Mouse (Mus musculus) heart, adult 2 months (tissue): ENCODE measurements around the gene Mcfd2. TPM values are rescaled to one million over a fixed set of nuclear protein-coding genes. Genes with fewer than 3 reads are reported as not detected.
A peak's percentile ranks its signal among the peaks of the same experiment; 100 is the strongest.

Source experiments
- DNase-seq, 2 experiments: peaks; one replicate each; pipeline ENCODE4 v3.0.0; 2021
- H3K27ac ChIP-seq: fragments of 200-600 bp; 2 replicates; pipeline ENCODE4 v1.8.1; 2022
- H3K27me3 ChIP-seq: fragments of 200-500 bp; 2 replicates; pipeline ENCODE4 v1.6.1; 2012; ENCODE audit warnings: mild to moderate bottlenecking, low read length, inconsistent platforms, mixed read lengths; ENCODE audit not compliant: control insufficient read depth, insufficient read depth
- H3K36me3 ChIP-seq: fragments of 200-500 bp; 2 replicates; pipeline ENCODE4 v1.6.1; 2012; ENCODE audit warnings: low read length, inconsistent platforms; ENCODE audit not compliant: control insufficient read depth, insufficient read depth
- H3K4me1 ChIP-seq: fragments of 200-500 bp; 2 replicates; pipeline ENCODE4 v1.6.1; 2011; ENCODE audit warnings: low read length; ENCODE audit not compliant: control insufficient read depth, insufficient read depth
- H3K4me3 ChIP-seq: fragments of 200-600 bp; 2 replicates; pipeline ENCODE4 v1.8.1; 2022
- H3K79me2 ChIP-seq: fragments of 200-500 bp; replicated peaks from 2 replicates; pipeline ENCODE4 v1.6.1; 2012; ENCODE audit warnings: mild to moderate bottlenecking, inconsistent platforms, low read length, moderate library complexity, mixed read lengths; ENCODE audit not compliant: control insufficient read depth, insufficient read depth
- H3K9ac ChIP-seq: fragments of 200-500 bp; 2 replicates; pipeline ENCODE4 v1.6.1; 2012; ENCODE audit warnings: low read depth, mild to moderate bottlenecking, control low read depth, inconsistent platforms, low read length, mixed read lengths
- CTCF ChIP-seq: fragments of 200-600 bp; IDR thresholded peaks from 2 replicates; pipeline ENCODE4 v1.8.1; 2022; ENCODE audit warnings: antibody characterized with exemption, mild to moderate bottlenecking, moderate library complexity
- EP300 ChIP-seq: fragments of 200-500 bp; IDR thresholded peaks from 2 replicates; pipeline ENCODE4 v1.6.1; 2011; ENCODE audit warnings: low read depth, low read length, control low read depth; ENCODE audit not compliant: insufficient read depth
- POLR2A ChIP-seq: fragments of 200-500 bp; IDR thresholded peaks from 2 replicates; pipeline ENCODE4 v1.6.1; 2011; ENCODE audit warnings: mild to moderate bottlenecking, low read depth, low read length, control low read depth; ENCODE audit not compliant: insufficient read depth
- WGBS: fragments of 180-500 bp; shearing (Covaris S2); methylation state at CpG from one replicate; pipeline ENCODE4 v1.1.7; 2018; 5-methylcytosine and 5-hydroxymethylcytosine counted together
- intact Hi-C: fragments of 180-260 bp; cut with DNase I; formaldehyde crosslinking; loops from one replicate; pipeline ENCODE4 v1.15.1; 2025
- polyA plus RNA-seq: library from polyadenylated mRNA; depleted of rRNA; stranded (reverse); fragments of >200 nt; gene quantifications from 2 replicates; pipeline ENCODE4 v1.2.3, GENCODE M21; 2012
- total RNA-seq, 2 experiments: library from RNA; stranded (reverse); gene quantifications; 2 replicates each; pipeline ENCODE4 v1.2.3; 2021

Mcfd2 gene
- total and polyA plus RNA-seq, 3 experiments: 48.3 to 60.3 (median 59.4) TPM

GRCm38 (mm10) chr17:87236725-87237650 is 28.7 kb downstream of the Mcfd2 start:
- Histone ChIP-seq H3K4me1 (no peaks in the 10 kb centered on the region), H3K27ac (no peak overlapping the region), H3K79me2 (no peaks in the 10 kb centered on the region), H3K27me3 (no peaks in the 10 kb centered on the region), H3K9ac (no peak overlapping the region), H3K4me3 (no peak overlapping the region), H3K36me3 (no peaks in the 10 kb centered on the region)
- WGBS: 46% methylated on average over 18 of the region's 18 CpGs
- intact Hi-C loops: no loop called here
- no peak for TF ChIP-seq EP300
- TF ChIP-seq POLR2A: no peak
- DNase-seq: no peak

GRCm38 (mm10) chr17:87235019-87235418 is 30.7 kb downstream of the Mcfd2 start:
- Histone ChIP-seq H3K27ac (no peak overlapping the region), H3K4me3 (no peak overlapping the region), H3K79me2 (no peaks in the 10 kb centered on the region), H3K27me3 (no peaks in the 10 kb centered on the region), H3K4me1 (no peaks in the 10 kb centered on the region), H3K9ac (no peak overlapping the region), H3K36me3 (no peaks in the 10 kb centered on the region)
- intact Hi-C loops: no loop called here
- TF ChIP-seq EP300: no peak
- TF ChIP-seq POLR2A: no peak
- no peak for TF ChIP-seq CTCF
- WGBS: 94% methylated on average over 6 of the region's 6 CpGs
- DNase-seq: no peak

- Histone ChIP-seq H3K27me3 (no peaks in the 10 kb centered on the region), H3K9ac (no peak overlapping the region), H3K79me2 (no peaks in the 10 kb centered on the region), H3K36me3 (no peaks in the 10 kb centered on the region), H3K4me3 (no peak overlapping the region), H3K4me1 (no peaks in the 10 kb centered on the region; the same call in 1 of the 2 replicates), H3K27ac (no peak overlapping the region)
- no peak for DNase-seq
- intact Hi-C loops: no loop called here
- 69% methylated on average over 4 of the region's 4 CpGs for WGBS
- TF ChIP-seq CTCF (no peak), EP300 (no peak), POLR2A (no peak)
Measured at GRCm38 (mm10) chr17:87227878-87228277, 37.9 kb downstream of the Mcfd2 start.

DNA sequence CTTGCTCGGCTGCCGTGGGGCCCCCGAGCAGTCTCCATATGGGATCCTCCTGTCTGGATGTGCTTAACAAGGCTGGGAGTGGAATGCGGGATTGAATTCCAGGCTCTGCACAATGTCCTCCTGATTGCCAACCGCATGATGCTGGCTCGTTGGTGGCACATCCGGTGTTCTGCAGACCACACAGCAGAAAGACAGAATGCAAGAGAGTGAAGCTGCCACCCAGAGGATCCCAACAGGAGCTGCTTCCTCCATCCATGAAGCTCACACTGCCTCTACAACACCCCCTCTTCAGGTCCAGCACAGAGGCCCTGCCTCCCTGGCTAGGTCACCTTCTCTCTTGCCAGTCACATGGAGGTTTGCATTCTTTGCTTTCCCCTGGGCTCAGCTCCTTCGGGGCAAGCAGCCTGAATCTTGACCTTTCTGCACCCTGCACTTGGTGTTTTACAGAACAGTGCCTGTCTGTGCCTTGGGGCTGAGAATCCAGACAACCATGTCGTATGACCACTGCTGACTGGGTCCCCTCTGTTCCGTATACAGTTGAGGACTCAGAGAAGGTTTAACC is 39.6 kb downstream of the Mcfd2 start:
- Histone ChIP-seq H3K4me3 (no peak overlapping the region), H3K27me3 (no peaks in the 10 kb centered on the region), H3K79me2 (no peaks in the 10 kb centered on the region), H3K9ac (no peak overlapping the region), H3K36me3 (no peaks in the 10 kb centered on the region), H3K27ac (no peak overlapping the region), H3K4me1 (no peaks in the 10 kb centered on the region; the same call in 1 of the 2 replicates)
- WGBS: 50% methylated on average over 10 of the region's 10 CpGs
- peak; percentile 40 for TF ChIP-seq CTCF
- TF ChIP-seq POLR2A: no peak
- DNase-seq: no peak
- intact Hi-C loops: no loop called here

DNA sequence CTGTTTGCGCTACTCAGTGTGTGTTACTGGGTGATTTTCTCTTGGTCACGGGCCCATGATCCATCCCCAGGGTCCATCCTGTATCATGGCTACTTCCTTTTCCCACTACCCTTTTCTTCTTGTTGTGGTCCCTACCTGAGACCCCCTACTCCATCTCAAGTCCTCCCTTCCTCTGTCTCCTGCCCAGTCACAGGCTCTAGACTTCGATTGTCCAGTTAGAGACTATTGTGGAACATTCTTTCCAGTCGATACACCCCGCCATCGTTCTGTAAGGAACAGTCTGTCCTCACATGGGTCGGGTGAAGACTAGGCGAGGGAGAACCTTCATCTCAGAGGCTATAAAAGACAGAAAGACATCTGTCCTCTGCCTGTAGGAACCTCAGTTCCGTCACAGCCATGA is 40.4 kb downstream of the Mcfd2 start:
- WGBS: 90% methylated on average over 9 of the region's 9 CpGs
- H3K27me3 ChIP-seq: no peaks in the 10 kb centered on the region
- H3K27ac ChIP-seq: no peak overlapping the region
- H3K9ac ChIP-seq: no peak overlapping the region
- TF ChIP-seq CTCF: no peak
- TF ChIP-seq POLR2A: no peak
- TF ChIP-seq EP300: no peak
- H3K36me3 ChIP-seq: no peaks in the 10 kb centered on the region
- H3K4me3 ChIP-seq: no peak overlapping the region
- DNase-seq: no peak
- H3K79me2 ChIP-seq: no peaks in the 10 kb centered on the region
- intact Hi-C loops: no loop called here
- no peaks in the 10 kb centered on the region; the same call in 1 of the 2 replicates for H3K4me1 ChIP-seq

GRCm38 (mm10) chr17:87224461-87224860 is 41.3 kb downstream of the Mcfd2 start:
- Histone ChIP-seq H3K36me3 (no peaks in the 10 kb centered on the region), H3K27ac (no peak overlapping the region), H3K79me2 (no peaks in the 10 kb centered on the region), H3K27me3 (no peaks in the 10 kb centered on the region), H3K4me3 (no peak overlapping the region), H3K4me1 (no peaks in the 10 kb centered on the region; the same call in 1 of the 2 replicates), H3K9ac (no peak overlapping the region)
- no peak for TF ChIP-seq EP300
- no peak for TF ChIP-seq CTCF
- no peak for DNase-seq
- 73% methylated on average over 2 of the region's 2 CpGs for WGBS
- intact Hi-C loops: no loop called here
